In the genomic region with DNA sequence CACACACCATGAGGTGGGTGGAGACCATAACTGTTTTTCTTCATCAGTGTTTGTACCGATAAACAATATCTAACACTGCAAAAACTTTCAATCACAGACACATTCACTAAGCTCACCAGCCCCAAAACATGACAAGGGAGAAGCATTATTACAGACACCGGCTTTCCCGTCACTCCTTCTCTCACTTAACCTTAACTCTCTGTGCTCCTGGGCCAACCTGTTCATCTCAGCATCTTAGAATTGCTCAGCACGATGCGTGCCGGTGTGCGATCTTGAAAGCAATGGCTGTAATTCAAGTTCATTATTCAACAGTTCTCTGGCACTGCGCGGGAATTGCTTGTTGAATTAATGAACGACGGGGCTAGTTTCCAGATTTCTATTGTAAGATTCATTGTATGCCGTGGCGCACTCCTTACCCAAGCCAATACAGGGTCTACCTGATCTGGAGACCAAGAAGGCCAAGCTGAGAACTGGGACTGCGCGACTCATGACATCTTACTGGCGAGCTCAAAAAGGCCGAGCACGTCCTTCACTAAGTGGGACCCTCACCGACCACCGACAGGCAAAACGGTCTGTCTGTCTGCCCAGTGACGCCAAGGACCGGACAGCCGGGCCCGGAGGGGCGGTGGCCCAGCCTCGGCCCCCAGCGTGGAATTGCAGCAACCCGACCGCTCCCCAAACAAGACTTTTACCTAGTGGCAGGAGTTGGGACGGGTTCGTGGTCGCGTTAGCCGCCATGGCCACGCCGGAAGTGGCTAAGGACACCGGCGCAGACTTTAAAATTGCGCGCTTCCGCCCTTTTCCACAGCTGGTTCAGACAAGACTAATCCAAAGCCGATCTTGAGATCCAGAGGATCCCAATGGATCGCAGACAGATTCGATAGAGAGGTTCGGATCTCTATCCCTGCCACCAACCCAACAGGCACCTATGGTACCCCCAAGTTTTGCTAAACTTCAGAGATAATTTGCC, we compare ENCODE assay signal across 8 mouse cellular contexts. TPM values are rescaled to one million over a fixed set of nuclear protein-coding genes. Genes with fewer than 3 reads are reported as not detected.
A peak's percentile ranks its signal among the peaks of the same experiment; 100 is the strongest.
DNase-seq lines count a peak whose midpoint lies in the region; ATAC-seq and TF ChIP-seq lines count a peak whose summit lies in the region.

A gene (minus strand): TSS at position 780 of the 970 bp plus-strand sequence.

- peaks cover 8% of the 10 kb centered on the region for H3K4me1 ChIP-seq in G1E (ENCODE audit: insufficient read depth, low read depth, low read length)
- H3K4me1 ChIP-seq in forebrain, embryonic 16.5 days (replicated peaks; ENCODE audit: control insufficient read depth, insufficient read depth, low read length), result peaks cover 6% of the 10 kb centered on the region
- 0 out of 2 replicates have a peak, but pooled peaks cover 3% of the 10 kb centered on the region for H3K4me1 ChIP-seq in lung, embryonic 15.5 days

- peak; percentile 90 for ATAC-seq in G1E (ENCODE audit: extremely low read depth, insufficient number of reproducible peaks, low FRiP score, poor library complexity, severe bottlenecking)
- peak; percentile 93 for ATAC-seq in forebrain, embryonic 16.5 days
- peak; percentile 91 for ATAC-seq in lung, embryonic 15.5 days (ENCODE audit: borderline replicate concordance, extremely low read depth, low FRiP score, low TSS enrichment)

- H3K27ac ChIP-seq in forebrain, embryonic 16.5 days (ENCODE audit: low read length), result peak within 1 kb of the TSS; percentile 23; the same call in 1 of the 2 replicates
- peak within 1 kb of the TSS; percentile 53; the same call in 1 of the 2 replicates for H3K27ac ChIP-seq in lung, embryonic 15.5 days

- H3K9ac ChIP-seq in forebrain, embryonic 16.5 days (replicated peaks; ENCODE audit: low read depth, low read length), result peak within 1 kb of the TSS; percentile 63
- peak within 1 kb of the TSS; percentile 80 for H3K9ac ChIP-seq in lung, embryonic 15.5 days

- H3K4me3 ChIP-seq in G1E (ENCODE audit: low read depth, low read length), result peak within 1 kb of the TSS; percentile 94
- H3K4me3 ChIP-seq in forebrain, embryonic 16.5 days (replicated peaks; ENCODE audit: low read length), result peak within 1 kb of the TSS; percentile 77
- H3K4me3 ChIP-seq in lung, embryonic 15.5 days, result peak within 1 kb of the TSS; percentile 87

- peaks cover 13% of the 10 kb centered on the region for H3K36me3 ChIP-seq in G1E (replicated peaks)
- H3K36me3 ChIP-seq in forebrain, embryonic 16.5 days (ENCODE audit: control insufficient read depth, insufficient read depth), result no peaks in the 10 kb centered on the region
- no peaks in the 10 kb centered on the region for H3K36me3 ChIP-seq in lung, embryonic 15.5 days

- H3K9me3 ChIP-seq in G1E (replicated peaks), result no peaks in the 10 kb centered on the region
- H3K9me3 ChIP-seq in forebrain, embryonic 16.5 days (ENCODE audit: control insufficient read depth, low read length), result peaks cover 2% of the 10 kb centered on the region; the same call in 1 of the 2 replicates
- H3K9me3 ChIP-seq in lung, embryonic 15.5 days, result no peaks in the 10 kb centered on the region

- no peaks in the 10 kb centered on the region for H3K27me3 ChIP-seq in G1E (ENCODE audit: insufficient read depth, low read length)
- no peaks in the 10 kb centered on the region for H3K27me3 ChIP-seq in forebrain, embryonic 16.5 days (replicated peaks; ENCODE audit: control insufficient read depth, insufficient read depth, low read length)
- H3K27me3 ChIP-seq in lung, embryonic 15.5 days, result no peaks in the 10 kb centered on the region

- no peak for TF ChIP-seq CTCF in G1E (IDR thresholded peaks at IDR 0.05; ENCODE audit: low read depth, low read length)

- peak; percentile 55 for DNase-seq in G1E (ENCODE audit: low spot score)
- peak; percentile 85 for DNase-seq in cerebellum, adult 18-20 months
- peak; percentile 89 for DNase-seq in heart, postnatal 4 days
- peak; percentile 73 to 89 for DNase-seq in layer of hippocampus, adult 8-10 months (ENCODE audit: low spot score in 2 of 2)
- DNase-seq in ovary, adult 18-20 months (ENCODE audit: low spot score), result peak; percentile 65
- DNase-seq in thymus, postnatal 0 days (ENCODE audit: low spot score), result peak; percentile 91

- WGBS in forebrain, embryonic 16.5 days, result under 1% methylated on average over 46 of the region's 46 CpGs
- under 1% methylated on average over 46 of the region's 46 CpGs for WGBS in lung, embryonic 15.5 days

- peak within 1 kb of the TSS; percentile 89 for H3K4me2 ChIP-seq in forebrain, embryonic 16.5 days (ENCODE audit: low read length)
- H3K4me2 ChIP-seq in lung, embryonic 15.5 days, result peak within 1 kb of the TSS; percentile 66

RNA-seq across cellular contexts. Expression of the gene that starts here (rescaled TPM):
- total RNA-seq in G1E (2014; fragmentation: Nextera tagmentation) (23.9 and 27.0 TPM in 2 replicates), G1E (2017) (190 and 193 TPM in 2 replicates)
- 0.57 and 1.7 TPM in 2 replicates for polyA plus RNA-seq in G1E (2012)
- 82.1 and 85.1 TPM in 2 replicates for polyA plus RNA-seq in forebrain, embryonic 16.5 days (2015; fragmentation: Nextera tagmentation; extraction: Ambion mirVana)
- 10 to 100 TPM; 35.2 to 37.5 TPM for total RNA-seq in heart, postnatal 4 days (2021)
- total RNA-seq in layer of hippocampus, adult 8-10 months (2022), result 10 to 100 TPM in 3 of 4 experiments, 1 to 10 TPM in 1; 8.4 to 20.5 (median 15.1) TPM
- polyA plus RNA-seq in lung, embryonic 15.5 days (2015; fragmentation: Nextera tagmentation; extraction: Ambion mirVana), result 123 and 133 TPM in 2 replicates
- polyA plus RNA-seq in thymus, postnatal 0 days (2015; fragmentation: Nextera tagmentation; extraction: Ambion mirVana), result 260 TPM in 2 replicates

Comparison
In these comparisons a context has a peak if more than half of its experiments do, and no peak if none do; other contexts are left out.
1. Peak in every context shown above with its lines: DNase-seq, ATAC-seq, H3K4me3 ChIP-seq and H3K27ac ChIP-seq.
2. RNA of the gene that starts here (polyA plus RNA-seq): 260 TPM in thymus, postnatal 0 days, 123 to 133 TPM in lung, embryonic 15.5 days and 82.1 to 85.1 TPM in forebrain, embryonic 16.5 days; 0.57 to 1.7 TPM in G1E; every median in the first group is over 10 times any median in the second.